ENCODE assay signal across 13 mouse cellular contexts in the genomic region with DNA sequence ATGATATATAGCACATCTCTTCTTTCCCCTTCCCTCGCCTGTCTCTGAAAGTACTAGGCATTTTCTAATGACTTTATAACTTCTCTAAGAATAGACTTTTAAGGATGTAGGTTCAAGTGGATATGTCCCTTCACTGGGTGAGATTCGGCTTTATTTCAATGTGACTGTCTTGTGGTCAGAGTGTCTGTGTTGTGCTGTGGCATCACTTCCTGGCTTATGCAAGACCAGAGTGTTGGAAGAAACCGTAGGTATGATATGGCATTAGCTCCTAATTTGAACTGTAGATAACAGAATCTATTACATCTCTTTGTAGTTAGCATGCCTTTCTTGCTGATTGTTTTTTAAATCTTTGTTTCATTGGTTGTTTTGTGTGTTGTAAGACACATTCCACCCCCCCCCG.
"Had no signal": no experiment of that assay in that cellular context is flagged by ENCODE, and none has a peak within 500 bp of the region (broad histone marks: within the 10 kb centered on the region; RNA-seq: fewer than 3 reads in every experiment).

No protein-coding gene starts in this region.

- H3K27ac ChIP-seq: intestine, embryonic 15.5 days; layer of hippocampus, adult 2 months; left cerebral cortex, adult 2 months; limb, embryonic 15.5 days; liver, embryonic 13.5 days; macrophage; midbrain, embryonic 10.5 days; midbrain, embryonic 15.5 days; stomach, postnatal 0 days had no signal

- H3K36me3 ChIP-seq: intestine, embryonic 15.5 days; limb, embryonic 15.5 days; liver, embryonic 13.5 days; midbrain, embryonic 10.5 days; midbrain, embryonic 15.5 days had no signal

- H3K4me1 ChIP-seq: liver, embryonic 13.5 days had no signal

- ATAC-seq: intestine, embryonic 15.5 days; midbrain, embryonic 15.5 days had no signal

- H3K27me3 ChIP-seq: intestine, embryonic 15.5 days; liver, embryonic 13.5 days; midbrain, embryonic 15.5 days had no signal

- H3K4me3 ChIP-seq: intestine, embryonic 15.5 days; layer of hippocampus, adult 2 months; left cerebral cortex, adult 2 months; limb, embryonic 15.5 days; liver, embryonic 13.5 days; midbrain, embryonic 10.5 days; midbrain, embryonic 15.5 days had no signal

- H3K9me3 ChIP-seq: intestine, embryonic 15.5 days; limb, embryonic 15.5 days; liver, embryonic 13.5 days; midbrain, embryonic 10.5 days had no signal

- DNase-seq: kidney, adult 18-20 months; kidney, postnatal 10 days; kidney, postnatal 4 days; liver, embryonic 13.5 days; lung, adult 18-20 months had no signal

- H3K9ac ChIP-seq: intestine, embryonic 15.5 days; limb, embryonic 15.5 days; liver, embryonic 13.5 days; midbrain, embryonic 15.5 days had no signal

- H3K4me2 ChIP-seq: intestine, embryonic 15.5 days; limb, embryonic 15.5 days; liver, embryonic 13.5 days; midbrain, embryonic 15.5 days had no signal
